Mouse (Mus musculus): Measurements from ENCODE around the gene Apex2. TPM values are rescaled to one million over a fixed set of nuclear protein-coding genes. Genes with fewer than 3 reads are reported as not detected.
"Not testable (repeated sequence)": the region's sequence is repeated elsewhere in the genome, so short reads cannot be mapped to it uniquely, and the experiment has no call there.

Gene Apex2
- polyA plus RNA-seq, 1 experiment from 2014 or later = 24.1 TPM

DNA sequence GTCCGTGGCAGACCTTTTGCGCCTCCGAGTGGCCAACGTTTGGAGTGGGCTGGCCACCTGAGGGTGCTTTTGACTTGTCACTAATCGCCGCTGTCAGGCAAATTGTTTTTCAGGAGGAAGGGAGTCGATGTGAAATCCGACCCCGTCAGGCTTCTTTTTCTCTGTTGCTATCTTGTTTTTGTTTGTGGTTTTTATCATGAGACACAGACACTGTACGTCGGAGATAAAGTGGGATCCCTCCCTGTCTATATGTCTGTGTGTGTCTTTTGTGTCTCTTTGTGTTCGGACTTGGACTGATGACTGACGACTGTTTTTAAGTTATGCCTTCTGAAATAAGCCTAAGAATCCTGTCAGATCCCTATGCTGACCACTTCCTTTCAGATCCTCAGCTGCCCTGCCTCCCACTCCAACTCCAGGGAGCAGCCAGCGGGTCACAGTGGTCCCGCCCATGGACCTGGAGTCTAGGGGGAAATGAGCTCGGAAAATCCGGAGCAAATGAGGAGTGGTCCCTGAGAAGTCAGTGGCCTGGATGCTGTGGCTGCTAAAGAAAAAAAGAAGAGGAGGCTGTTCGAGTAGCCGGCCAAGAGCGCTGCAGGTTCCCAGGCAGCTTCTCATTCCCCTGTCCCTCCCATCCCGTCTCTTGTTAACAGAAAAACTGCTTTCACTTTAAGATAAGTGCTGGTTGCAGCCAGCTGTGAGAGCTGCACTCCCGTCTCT lies 103.2 kb downstream of the Apex2 start:
- not testable (repeated sequence) for H3K9ac ChIP-seq; H3K9me3 ChIP-seq; ATAC-seq (ENCODE audit: borderline replicate concordance, extremely low read depth, low FRiP score, low TSS enrichment); H3K27ac ChIP-seq; H3K4me1 ChIP-seq; H3K4me3 ChIP-seq; H3K36me3 ChIP-seq; H3K27me3 ChIP-seq; H3K4me2 ChIP-seq
- WGBS = 54% methylated on average over 12 of the region's 22 CpGs

DNA sequence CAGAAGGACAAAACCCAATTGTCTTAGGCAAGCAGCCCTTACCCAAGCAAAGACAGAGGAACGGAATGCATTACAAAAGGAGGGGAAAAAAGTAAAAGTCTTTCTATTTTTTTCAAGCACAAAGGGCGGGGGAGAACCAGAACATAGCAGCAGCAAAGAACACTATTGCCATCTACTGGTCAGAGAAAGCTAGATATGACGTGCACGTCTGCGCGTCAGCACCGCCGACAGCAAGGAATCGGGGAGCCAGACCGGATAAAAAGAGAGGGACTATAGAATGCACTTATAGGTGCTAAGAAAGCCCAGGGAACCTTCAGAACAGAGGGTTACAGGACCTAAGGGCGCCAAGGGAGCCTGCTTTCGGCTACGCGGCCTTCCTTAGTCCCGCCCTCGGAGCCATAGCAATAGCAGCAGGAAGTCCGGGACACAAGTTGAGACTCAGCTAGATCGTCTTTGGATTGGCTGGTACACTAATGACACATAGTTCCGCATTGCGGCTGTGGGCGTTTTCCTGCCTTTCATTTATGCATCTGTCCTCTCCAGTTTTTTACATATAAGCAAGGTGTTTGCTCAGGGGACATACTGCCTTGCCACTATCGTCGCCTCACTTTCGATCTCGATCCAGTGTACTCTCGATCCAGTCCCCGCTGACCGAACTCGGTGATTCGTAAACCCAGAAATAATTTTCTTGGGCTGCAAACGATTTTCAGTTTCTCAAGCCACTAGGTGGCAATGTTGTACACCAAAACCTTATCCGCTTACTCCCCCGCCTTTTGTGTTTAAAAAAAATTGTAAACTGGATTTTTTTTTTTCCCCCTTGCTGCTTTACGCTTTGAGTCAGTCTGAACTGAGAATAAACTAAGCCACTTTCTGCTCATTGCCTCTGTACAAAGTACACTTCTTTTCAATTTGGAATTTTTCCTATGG lies 111.6 kb downstream of the Apex2 start:
- Histone ChIP-seq H3K4me3 (peak overlapping the region; percentile 52), H3K9me3 (no peaks in the 10 kb centered on the region), H3K27ac (peak overlapping the region; percentile 91), H3K27me3 (no peaks in the 10 kb centered on the region), H3K36me3 (no peaks in the 10 kb centered on the region), H3K9ac (peak overlapping the region; percentile 44), H3K4me1 (no peaks in the 10 kb centered on the region), H3K4me2 (peak overlapping the region; percentile 33)
- under 1% methylated on average over 34 of the region's 34 CpGs for WGBS
- ATAC-seq (ENCODE audit: borderline replicate concordance, extremely low read depth, low FRiP score, low TSS enrichment) = peak; percentile 98

DNA sequence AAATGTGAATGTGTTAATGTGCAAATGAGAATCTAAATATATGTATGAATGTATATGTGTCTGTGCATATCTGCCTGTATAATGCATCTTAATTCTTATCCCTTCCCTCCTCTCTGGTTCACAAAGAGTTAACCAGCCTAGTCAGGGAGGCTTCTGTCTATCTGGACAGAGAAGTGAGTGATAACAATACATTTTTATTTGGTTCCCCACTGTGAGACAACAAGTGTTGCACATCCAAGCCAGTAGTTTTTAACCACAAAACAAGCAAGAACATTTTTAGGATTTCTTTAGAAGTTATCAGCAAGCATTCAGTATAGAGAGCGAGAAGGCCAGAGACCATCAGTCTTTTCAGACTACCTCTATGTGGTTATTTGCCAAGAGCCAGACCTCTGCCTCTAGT lies 118.3 kb downstream of the Apex2 start:
- H3K9me3 ChIP-seq = no peaks in the 10 kb centered on the region
- no peak for ATAC-seq (ENCODE audit: borderline replicate concordance, extremely low read depth, low FRiP score, low TSS enrichment)
- H3K36me3 ChIP-seq = no peaks in the 10 kb centered on the region
- no peak overlapping the region for H3K27ac ChIP-seq
- H3K27me3 ChIP-seq = no peaks in the 10 kb centered on the region
- WGBS = 94% methylated on average over 1 of the region's 1 CpGs
- H3K4me1 ChIP-seq = no peaks in the 10 kb centered on the region
- no peak overlapping the region for H3K4me3 ChIP-seq
- H3K9ac ChIP-seq = no peak overlapping the region
- H3K4me2 ChIP-seq = no peak overlapping the region

Small RNA genes within 50 kb of the gene (microRNA-seq; reads per million reads assigned to microRNA genes)
- not detected for gene Mir3620

Other genes with a start within 250 kb of the Apex2 start
- 35.2 and 36.5 TPM in 2 replicates for gene Tmem29, start 130.7 kb downstream of the Apex2 start, polyA plus RNA-seq (2015; fragmentation: Nextera tagmentation; extraction: Ambion mirVana)
- gene Alas2, start 42.5 kb downstream of the Apex2 start, polyA plus RNA-seq (2015; fragmentation: Nextera tagmentation; extraction: Ambion mirVana) = 127 and 133 TPM in 2 replicates
- 6.9 TPM in 2 replicates for gene Pfkfb1, start 1.6 kb downstream of the Apex2 start, polyA plus RNA-seq (2015; fragmentation: Nextera tagmentation; extraction: Ambion mirVana)
- gene Tro, start 67.7 kb upstream of the Apex2 start, polyA plus RNA-seq (2015; fragmentation: Nextera tagmentation; extraction: Ambion mirVana) = 15.7 and 16.4 TPM in 2 replicates
- gene Maged2, start 224.5 kb upstream of the Apex2 start, polyA plus RNA-seq (2015; fragmentation: Nextera tagmentation; extraction: Ambion mirVana) = 908 and 926 TPM in 2 replicates